Mouse (Mus musculus) intestine, embryonic 14.5 days (tissue): ENCODE results near the gene Dhps. TPM values are rescaled to one million over a fixed set of nuclear protein-coding genes. Genes with fewer than 3 reads are reported as not detected.

Source experiments
- ATAC-seq: fragments of 200-750 bp; cut with Nextera tagmentation; replicated peaks from 2 replicates; pipeline ENCODE4 v1.8.0; 2017; ENCODE audit warnings: low read depth, moderate number of reproducible peaks, moderate TSS enrichment, moderate library complexity; ENCODE audit not compliant: low FRiP score, low TSS enrichment
- DNase-seq: peaks from one replicate; pipeline ENCODE4 v3.0.0-alpha.2; 2018; ENCODE audit warnings: low spot score
- H3K27ac ChIP-seq: fragments of 300-500 bp; sonication (generic); 2 replicates; pipeline ENCODE4 v1.5.1; 2014; ENCODE audit warnings: low read depth, mild to moderate bottlenecking, control low read depth
- H3K27me3 ChIP-seq: fragments of 300-500 bp; sonication (generic); replicated peaks from 2 replicates; pipeline ENCODE4 v1.6.1; 2014; ENCODE audit warnings: low read length, control low read depth; ENCODE audit not compliant: control insufficient read depth, insufficient read depth
- H3K36me3 ChIP-seq: fragments of 300-500 bp; sonication (generic); 2 replicates; pipeline ENCODE4 v1.6.1; 2014; ENCODE audit warnings: low read length, control low read depth; ENCODE audit not compliant: control insufficient read depth, insufficient read depth
- H3K4me1 ChIP-seq: fragments of 300-500 bp; sonication (generic); replicated peaks from 2 replicates; pipeline ENCODE4 v1.6.1; 2014; ENCODE audit warnings: low read length, control low read depth, mixed read lengths; ENCODE audit not compliant: control insufficient read depth, insufficient read depth
- H3K4me2 ChIP-seq: fragments of 300-500 bp; sonication (generic); 2 replicates; pipeline ENCODE4 v1.6.1; 2014; ENCODE audit warnings: low read length
- H3K4me3 ChIP-seq: fragments of 300-500 bp; sonication (generic); 2 replicates; pipeline ENCODE4 v1.5.1; 2014; ENCODE audit warnings: low read depth, low read length, control low read depth, mixed read lengths
- H3K9ac ChIP-seq: fragments of 300-500 bp; sonication (generic); 2 replicates; pipeline ENCODE4 v1.6.1; 2014; ENCODE audit warnings: mild to moderate bottlenecking, low read length
- H3K9me3 ChIP-seq: fragments of 300-500 bp; sonication (generic); 2 replicates; pipeline ENCODE4 v1.6.1; 2016; ENCODE audit warnings: low read length, control low read depth; ENCODE audit not compliant: control insufficient read depth
- WGBS: fragments of 180-500 bp; shearing (Covaris S2); extraction: QIAGEN DNeasy Blood & Tissue Kit; methylation state at CpG from one replicate; pipeline ENCODE4 v1.1.7; 2014; 5-methylcytosine and 5-hydroxymethylcytosine counted together
- polyA plus RNA-seq: library from polyadenylated mRNA; unstranded; fragments of >200 nt; fragmentation: Nextera tagmentation; extraction: Ambion mirVana; gene quantifications from 2 replicates; pipeline ENCODE4 v1.2.1, GENCODE M21; 2014

Dhps gene
- polyA plus RNA-seq, 1 experiment from 2014 or later: 63.8 TPM

DNA sequence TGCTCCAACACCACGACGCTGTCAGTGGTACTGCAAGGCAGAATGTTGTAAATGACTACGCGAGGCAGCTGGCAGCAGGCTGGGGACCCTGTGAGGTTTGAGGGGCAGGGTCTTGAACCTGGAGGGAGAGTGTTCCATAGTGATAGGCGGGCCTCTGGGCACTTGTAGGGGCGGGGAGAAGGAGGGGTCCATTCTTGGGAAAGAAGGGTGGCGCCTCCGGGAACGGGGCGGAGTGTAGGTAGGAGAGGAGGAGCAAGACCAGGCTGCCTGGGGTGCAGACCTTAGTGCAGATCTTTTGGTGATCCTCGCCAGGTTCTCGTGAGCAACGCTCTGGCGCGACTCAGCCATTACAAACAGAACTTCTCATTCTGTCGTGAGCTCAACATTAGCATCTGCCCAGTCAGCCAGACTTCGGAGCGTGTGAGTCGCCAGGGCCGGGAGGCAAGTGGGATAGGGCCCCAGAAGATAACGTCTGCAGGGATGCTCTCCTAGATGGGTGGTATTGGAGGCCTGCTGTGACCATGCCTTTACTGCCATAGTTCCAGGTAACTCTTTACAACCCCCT is 20.1 kb downstream of the Dhps start:
- H3K9me3 ChIP-seq: no peaks in the 10 kb centered on the region
- DNase-seq: no peak
- ATAC-seq: peak; percentile 28; the same call in 1 of the 2 replicates
- no peak overlapping the region for H3K4me3 ChIP-seq
- peaks cover 72% of the 10 kb centered on the region for H3K36me3 ChIP-seq
- no peaks in the 10 kb centered on the region for H3K4me1 ChIP-seq
- no peaks in the 10 kb centered on the region for H3K27me3 ChIP-seq
- no peak overlapping the region for H3K9ac ChIP-seq
- 32% methylated on average over 21 of the region's 21 CpGs for WGBS
- no peak overlapping the region for H3K4me2 ChIP-seq
- H3K27ac ChIP-seq: no peak overlapping the region

DNA sequence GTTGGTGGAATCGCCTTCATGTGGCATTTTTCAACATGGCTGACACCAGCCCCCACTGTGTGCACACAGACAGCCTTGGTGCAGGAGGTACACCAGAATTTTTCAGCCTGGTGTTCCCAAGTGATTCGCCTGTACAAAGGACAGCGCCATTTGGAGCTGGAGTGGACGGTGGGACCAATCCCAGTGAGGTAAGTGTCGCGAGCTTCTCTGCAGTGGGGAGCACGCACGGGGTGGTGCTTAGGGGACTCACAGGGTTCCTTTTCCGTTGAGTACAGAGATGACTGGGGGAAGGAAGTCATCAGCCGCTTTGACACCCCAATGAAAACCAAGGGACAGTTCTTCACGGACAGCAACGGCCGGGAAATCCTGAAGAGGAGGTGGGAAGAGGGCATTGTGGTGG is 23.5 kb downstream of the Dhps start:
- Histone ChIP-seq H3K27ac (no peak overlapping the region), H3K4me1 (no peaks in the 10 kb centered on the region), H3K27me3 (no peaks in the 10 kb centered on the region), H3K4me3 (no peak overlapping the region), H3K9ac (no peak overlapping the region), H3K9me3 (no peaks in the 10 kb centered on the region), H3K36me3 (peaks cover 69% of the 10 kb centered on the region), H3K4me2 (no peak overlapping the region)
- ATAC-seq (no peak), DNase-seq (no peak)
- 94% methylated on average over 13 of the region's 13 CpGs for WGBS

DNA sequence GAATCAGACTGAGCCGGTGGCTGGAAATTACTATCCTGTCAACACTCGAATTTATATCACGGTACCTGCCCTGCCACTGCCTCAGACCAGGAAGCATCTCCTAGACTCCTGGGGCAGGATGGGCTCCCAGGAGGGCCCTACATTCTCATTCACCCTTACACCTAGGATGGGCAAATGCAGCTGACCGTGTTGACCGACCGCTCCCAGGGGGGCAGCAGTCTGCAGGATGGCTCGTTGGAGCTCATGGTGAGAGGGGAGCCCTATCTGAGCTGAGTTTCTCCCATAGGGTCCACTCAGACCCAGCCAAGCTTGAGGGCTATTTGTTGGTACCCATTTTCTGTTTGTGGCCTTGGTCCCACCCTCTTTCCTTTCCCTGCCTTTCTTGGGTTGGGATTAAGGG is 24.0 kb downstream of the Dhps start:
- Histone ChIP-seq H3K9me3 (no peaks in the 10 kb centered on the region), H3K4me3 (no peak overlapping the region), H3K27me3 (no peaks in the 10 kb centered on the region), H3K36me3 (peaks cover 69% of the 10 kb centered on the region), H3K4me1 (no peaks in the 10 kb centered on the region), H3K9ac (no peak overlapping the region), H3K27ac (no peak overlapping the region), H3K4me2 (no peak overlapping the region)
- ATAC-seq (no peak), DNase-seq (no peak)
- WGBS: 93% methylated on average over 7 of the region's 7 CpGs

DNA sequence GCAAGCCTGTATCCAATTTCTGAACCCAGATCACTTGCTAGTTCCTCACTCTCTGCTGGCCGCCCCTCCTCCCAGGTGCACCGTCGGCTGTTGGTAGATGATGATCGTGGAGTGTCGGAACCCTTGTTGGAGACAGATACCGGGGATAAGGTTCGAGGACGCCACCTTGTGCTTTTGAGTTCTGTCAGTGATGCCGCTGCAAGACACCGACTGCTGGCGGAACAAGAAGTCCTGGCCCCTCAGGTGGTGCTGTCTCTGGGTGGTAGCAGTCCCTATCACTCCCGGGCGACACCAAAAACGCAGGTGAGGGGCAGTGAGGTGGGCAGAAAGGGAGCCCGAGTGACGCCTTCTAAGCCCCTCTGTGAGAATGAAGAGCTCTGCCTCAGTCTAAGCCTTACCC is 24.6 kb downstream of the Dhps start:
- peaks cover 65% of the 10 kb centered on the region for H3K36me3 ChIP-seq

DNA sequence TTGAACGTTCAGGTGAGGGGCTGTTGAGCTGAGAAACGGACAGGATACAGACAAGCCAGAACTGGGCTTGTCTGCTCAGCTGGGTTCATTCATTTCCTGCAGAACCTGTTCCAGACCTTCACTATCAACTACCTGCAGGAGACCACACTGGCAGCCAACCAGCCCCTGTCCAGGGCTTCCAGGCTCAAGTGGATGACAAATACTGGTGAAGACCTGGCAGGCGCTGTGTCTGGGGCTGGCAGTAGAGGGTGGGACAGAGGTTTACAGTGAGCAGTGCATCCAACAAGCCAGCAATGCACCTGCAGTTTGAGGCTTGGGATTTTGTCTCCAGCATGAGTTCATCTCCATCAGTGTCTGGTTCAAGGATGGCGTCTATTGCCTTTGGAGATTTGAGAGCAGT is 25.3 kb downstream of the Dhps start:
- ATAC-seq: no peak
- Histone ChIP-seq H3K4me3 (no peak overlapping the region), H3K9ac (no peak overlapping the region), H3K4me2 (no peak overlapping the region), H3K27me3 (no peaks in the 10 kb centered on the region), H3K4me1 (no peaks in the 10 kb centered on the region), H3K27ac (no peak overlapping the region), H3K36me3 (peaks cover 63% of the 10 kb centered on the region), H3K9me3 (no peaks in the 10 kb centered on the region)
- no peak for DNase-seq
- WGBS: 86% methylated on average over 4 of the region's 4 CpGs

More for the DNA sequence above, 24.6 kb downstream of the Dhps start:
- ATAC-seq (no peak), DNase-seq (no peak)
- Histone ChIP-seq H3K27ac (no peak overlapping the region), H3K4me2 (no peak overlapping the region), H3K9me3 (no peaks in the 10 kb centered on the region), H3K4me1 (no peaks in the 10 kb centered on the region), H3K4me3 (no peak overlapping the region), H3K9ac (no peak overlapping the region), H3K27me3 (no peaks in the 10 kb centered on the region)
- 94% methylated on average over 16 of the region's 16 CpGs for WGBS

DNA sequence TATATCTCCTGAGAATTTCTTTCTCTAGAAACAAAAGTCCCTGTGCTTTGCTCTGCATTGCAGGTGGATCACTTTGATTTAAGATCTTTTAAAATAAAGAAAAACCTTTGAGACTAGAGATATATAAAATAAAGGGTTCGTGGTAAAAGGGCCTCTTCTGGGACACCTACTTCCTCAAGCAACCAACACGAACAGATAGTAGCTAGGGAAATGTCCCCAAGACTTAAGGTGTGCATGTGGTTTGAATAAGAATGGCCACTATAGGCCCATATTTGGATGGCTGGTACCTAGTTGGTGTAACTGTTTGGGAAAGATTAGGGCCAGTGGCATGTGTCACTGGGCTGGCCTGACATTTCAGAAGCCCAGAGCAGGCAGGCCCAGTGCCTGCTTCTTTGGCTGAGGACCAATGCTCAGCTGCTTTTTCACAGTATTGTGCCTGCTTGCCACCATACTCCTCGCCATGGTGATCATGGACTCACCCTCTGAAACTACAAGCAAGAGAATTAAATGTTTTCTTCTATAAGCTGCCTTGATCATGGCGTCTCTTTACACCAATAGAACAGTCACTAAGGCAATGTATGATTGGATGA is 28.6 kb downstream of the Dhps start:
- H3K9ac ChIP-seq: no peak overlapping the region
- DNase-seq (no peak), ATAC-seq (no peak)
- H3K27ac ChIP-seq: no peak overlapping the region
- H3K36me3 ChIP-seq: peaks cover 38% of the 10 kb centered on the region
- H3K4me1 ChIP-seq: no peaks in the 10 kb centered on the region
- no peaks in the 10 kb centered on the region for H3K27me3 ChIP-seq
- 84% methylated on average over 4 of the region's 4 CpGs for WGBS
- H3K4me2 ChIP-seq: no peak overlapping the region
- H3K9me3 ChIP-seq: no peaks in the 10 kb centered on the region
- no peak overlapping the region for H3K4me3 ChIP-seq

GRCm38 (mm10) chr8:85113241-85113640 is 41.7 kb downstream of the Dhps start:
- H3K4me3 ChIP-seq: no peak overlapping the region
- DNase-seq (no peak), ATAC-seq (no peak)
- peaks cover 31% of the 10 kb centered on the region for H3K36me3 ChIP-seq
- 92% methylated on average over 10 of the region's 10 CpGs for WGBS
- peaks cover 7% of the 10 kb centered on the region; the same call in 1 of the 2 replicates for H3K9me3 ChIP-seq
- H3K27me3 ChIP-seq: no peaks in the 10 kb centered on the region
- no peak overlapping the region for H3K9ac ChIP-seq
- no peaks in the 10 kb centered on the region for H3K4me1 ChIP-seq
- no peak overlapping the region for H3K27ac ChIP-seq
- no peak overlapping the region for H3K4me2 ChIP-seq

- H3K4me3 ChIP-seq: no peak overlapping the region
- no peak overlapping the region for H3K27ac ChIP-seq
- H3K4me2 ChIP-seq: no peak overlapping the region
- peaks cover 15% of the 10 kb centered on the region for H3K36me3 ChIP-seq
- 82% methylated on average over 4 of the region's 4 CpGs for WGBS
- no peaks in the 10 kb centered on the region for H3K27me3 ChIP-seq
- no peak overlapping the region for H3K9ac ChIP-seq
- DNase-seq (no peak), ATAC-seq (no peak)
- H3K9me3 ChIP-seq: peaks cover 7% of the 10 kb centered on the region; the same call in 1 of the 2 replicates
- no peaks in the 10 kb centered on the region for H3K4me1 ChIP-seq
These were observed 43.9 kb downstream of the Dhps start for GRCm38 (mm10) chr8:85115501-85115900.

DNA sequence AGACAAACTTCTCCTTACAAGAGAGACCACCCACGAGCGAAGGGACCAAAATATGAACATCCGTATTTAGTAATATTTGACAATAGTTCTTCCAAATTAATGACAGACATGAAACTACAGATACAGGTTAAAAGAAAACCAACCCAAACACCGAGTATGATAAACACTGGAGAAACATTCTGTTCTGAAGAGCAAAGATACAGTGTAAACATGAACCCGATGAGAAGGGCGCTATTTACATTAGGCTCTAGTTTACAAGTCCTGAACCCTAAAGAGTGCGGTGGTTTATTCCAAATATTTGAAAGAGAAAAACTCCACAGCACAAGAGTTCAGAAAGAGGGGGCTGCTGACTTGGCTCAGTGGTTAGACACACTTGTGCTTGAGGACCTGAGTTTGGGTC is 45.4 kb downstream of the Dhps start:
- ATAC-seq (no peak), DNase-seq (no peak)
- WGBS: 54% methylated on average over 7 of the region's 7 CpGs
- no peak overlapping the region for H3K4me2 ChIP-seq
- H3K9me3 ChIP-seq: 0 out of 2 replicates have a peak, but pooled peaks cover 3% of the 10 kb centered on the region
- 0 out of 2 replicates have a peak, but pooled peaks cover under 1% of the 10 kb centered on the region for H3K36me3 ChIP-seq
- H3K27ac ChIP-seq: no peak overlapping the region
- H3K4me1 ChIP-seq: no peaks in the 10 kb centered on the region
- no peak overlapping the region for H3K9ac ChIP-seq
- H3K27me3 ChIP-seq: no peaks in the 10 kb centered on the region
- H3K4me3 ChIP-seq: no peak overlapping the region
